ENCODE assay signal across 27 mouse cellular contexts in genomic region chr1:66456580-66456979, GRCm38 (mm10). TPM values are rescaled to one million over a fixed set of nuclear protein-coding genes. Genes with fewer than 3 reads are reported as not detected.
DNase-seq lines count a peak whose midpoint lies in the region; ATAC-seq lines count a peak whose summit lies in the region.
"Had no signal": no experiment of that assay in that cellular context is flagged by ENCODE, and none has a peak within 500 bp of the region (broad histone marks: within the 10 kb centered on the region; RNA-seq: fewer than 3 reads in every experiment).

No protein-coding gene starts in this region.

- H3K9me3 ChIP-seq in midbrain, embryonic 11.5 days (ENCODE audit: control insufficient read depth, low read length), result no peaks in the 10 kb centered on the region
- peaks cover 4% of the 10 kb centered on the region; the same call in 1 of the 2 replicates for H3K9me3 ChIP-seq in midbrain, embryonic 14.5 days (ENCODE audit: control insufficient read depth, low read length)
- H3K9me3 ChIP-seq in embryonic facial prominence, embryonic 11.5 days (replicated peaks; ENCODE audit: control insufficient read depth, low read length), result no peaks in the 10 kb centered on the region
- H3K9me3 ChIP-seq: embryonic facial prominence, embryonic 13.5 days; embryonic facial prominence, embryonic 15.5 days; forebrain, embryonic 10.5 days; forebrain, embryonic 13.5 days; forebrain, embryonic 15.5 days; G1E had no signal

- no peak overlapping the region for H3K27ac ChIP-seq in midbrain, embryonic 11.5 days (ENCODE audit: low read depth, low read length)
- no peak overlapping the region for H3K27ac ChIP-seq in midbrain, embryonic 14.5 days (replicated peaks; ENCODE audit: low read depth, low read length)
- no peak overlapping the region for H3K27ac ChIP-seq in embryonic facial prominence, embryonic 11.5 days (replicated peaks; ENCODE audit: low read depth, low read length)
- H3K27ac ChIP-seq: embryonic facial prominence, embryonic 13.5 days; embryonic facial prominence, embryonic 15.5 days; forebrain, embryonic 10.5 days; forebrain, embryonic 13.5 days; forebrain, embryonic 15.5 days had no signal

- H3K27me3 ChIP-seq in midbrain, embryonic 11.5 days (ENCODE audit: control insufficient read depth, insufficient read depth, low read length), result no peaks in the 10 kb centered on the region
- no peaks in the 10 kb centered on the region for H3K27me3 ChIP-seq in midbrain, embryonic 14.5 days (ENCODE audit: control insufficient read depth, insufficient read depth, low read length)
- H3K27me3 ChIP-seq in embryonic facial prominence, embryonic 11.5 days (ENCODE audit: control insufficient read depth, insufficient read depth, low read length), result no peaks in the 10 kb centered on the region
- H3K27me3 ChIP-seq: CH12.LX; embryonic facial prominence, embryonic 13.5 days; embryonic facial prominence, embryonic 15.5 days; forebrain, embryonic 13.5 days; forebrain, embryonic 15.5 days; Patski had no signal

- no peaks in the 10 kb centered on the region for H3K36me3 ChIP-seq in midbrain, embryonic 11.5 days (ENCODE audit: control insufficient read depth, insufficient read depth, low read length)
- H3K36me3 ChIP-seq in midbrain, embryonic 14.5 days (ENCODE audit: control insufficient read depth, insufficient read depth, low read length), result no peaks in the 10 kb centered on the region
- H3K36me3 ChIP-seq in embryonic facial prominence, embryonic 11.5 days (replicated peaks; ENCODE audit: control insufficient read depth, insufficient read depth, low read depth, low read length), result no peaks in the 10 kb centered on the region
- H3K36me3 ChIP-seq: embryonic facial prominence, embryonic 13.5 days; embryonic facial prominence, embryonic 15.5 days; forebrain, embryonic 10.5 days; forebrain, embryonic 15.5 days; G1E had no signal

- peak; percentile 12 for DNase-seq in embryo, embryonic 10.5 days (ENCODE audit: low spot score)
- no peak for DNase-seq in embryo, embryonic 9.5 days (ENCODE audit: extremely low spot score)
- no peak for DNase-seq in midbrain, embryonic 11.5 days (ENCODE audit: low spot score, missing footprints)
- no peak for DNase-seq in midbrain, embryonic 14.5 days
- peak; percentile 4 for DNase-seq in embryonic facial prominence, embryonic 11.5 days (ENCODE audit: low spot score)
- DNase-seq in spleen, postnatal 14 days (ENCODE audit: low spot score in 2 of 2), result no peak
- DNase-seq: adrenal gland, adult 8-10 months; adrenal gland, postnatal 14 days; adrenal gland, postnatal 36 days; B cell, adult 2 months; cerebellum, adult 11 months; cerebellum, adult 18-20 months; cerebellum, adult 8-10 months; cerebellum, adult 9-11 months; cerebellum, postnatal 14 days; cerebellum, postnatal 36 days had no signal

- no peak overlapping the region for H3K4me3 ChIP-seq in midbrain, embryonic 11.5 days (ENCODE audit: low read depth, low read length)
- no peak overlapping the region for H3K4me3 ChIP-seq in midbrain, embryonic 14.5 days (replicated peaks; ENCODE audit: low read depth, low read length)
- no peak overlapping the region for H3K4me3 ChIP-seq in embryonic facial prominence, embryonic 11.5 days (ENCODE audit: low read depth, low read length)
- H3K4me3 ChIP-seq: embryonic facial prominence, embryonic 13.5 days; embryonic facial prominence, embryonic 15.5 days; erythroblast, embryonic 14.5 days; forebrain, embryonic 10.5 days; forebrain, embryonic 13.5 days; forebrain, embryonic 15.5 days had no signal

- WGBS in midbrain, embryonic 11.5 days, result 12% methylated on average over 2 of the region's 2 CpGs
- WGBS in midbrain, embryonic 14.5 days, result 5% methylated on average over 2 of the region's 2 CpGs
- 17% methylated on average over 2 of the region's 2 CpGs for WGBS in embryonic facial prominence, embryonic 11.5 days

- H3K4me2 ChIP-seq in midbrain, embryonic 11.5 days, result no peak overlapping the region
- no peak overlapping the region for H3K4me2 ChIP-seq in midbrain, embryonic 14.5 days (ENCODE audit: low read length)
- H3K4me2 ChIP-seq in embryonic facial prominence, embryonic 11.5 days (ENCODE audit: low read depth, low read length), result no peak overlapping the region
- H3K4me2 ChIP-seq: embryonic facial prominence, embryonic 13.5 days; embryonic facial prominence, embryonic 15.5 days; forebrain, embryonic 13.5 days; forebrain, embryonic 15.5 days had no signal

- H3K4me1 ChIP-seq in midbrain, embryonic 11.5 days (ENCODE audit: control insufficient read depth, insufficient read depth, low read length), result no peaks in the 10 kb centered on the region
- H3K4me1 ChIP-seq in midbrain, embryonic 14.5 days (ENCODE audit: control insufficient read depth, insufficient read depth, low read length), result no peaks in the 10 kb centered on the region
- H3K4me1 ChIP-seq in embryonic facial prominence, embryonic 11.5 days (ENCODE audit: control insufficient read depth, insufficient read depth, low read length), result no peaks in the 10 kb centered on the region
- H3K4me1 ChIP-seq: embryonic facial prominence, embryonic 13.5 days; embryonic facial prominence, embryonic 15.5 days; forebrain, embryonic 13.5 days; forebrain, embryonic 15.5 days had no signal

- peak; percentile 61 for ATAC-seq in midbrain, embryonic 11.5 days (ENCODE audit: low FRiP score)
- ATAC-seq in midbrain, embryonic 14.5 days (ENCODE audit: low FRiP score, low TSS enrichment), result no peak
- no peak for ATAC-seq in embryonic facial prominence, embryonic 11.5 days (replicated peaks; ENCODE audit: insufficient number of reproducible peaks, low FRiP score, low TSS enrichment, low read depth)
- ATAC-seq: activated CD4-positive, CD25-positive, alpha-beta regulatory T cell, adult 4 months; CD4-positive, CD25-positive, alpha-beta regulatory T cell, adult 4 months; forebrain, embryonic 13.5 days; forebrain, embryonic 15.5 days; Patski had no signal

- H3K9ac ChIP-seq in midbrain, embryonic 11.5 days (ENCODE audit: low read length), result no peak overlapping the region
- H3K9ac ChIP-seq in midbrain, embryonic 14.5 days (replicated peaks; ENCODE audit: low read length), result no peak overlapping the region
- H3K9ac ChIP-seq in embryonic facial prominence, embryonic 11.5 days (replicated peaks; ENCODE audit: low read length), result no peak overlapping the region
- H3K9ac ChIP-seq: embryonic facial prominence, embryonic 13.5 days; embryonic facial prominence, embryonic 15.5 days; forebrain, embryonic 13.5 days; forebrain, embryonic 15.5 days had no signal

RNA-seq across cellular contexts. Expression of gene Unc80, which starts 11.6 kb away (rescaled TPM):
- 0.33 and 0.50 TPM in 2 replicates for polyA plus RNA-seq in midbrain, embryonic 11.5 days (2014; fragmentation: Nextera tagmentation; extraction: Ambion mirVana)
- 6.3 and 7.6 TPM in 2 replicates for polyA plus RNA-seq in midbrain, embryonic 14.5 days (2014; fragmentation: Nextera tagmentation; extraction: Ambion mirVana)
- polyA plus RNA-seq in embryonic facial prominence, embryonic 11.5 days (2014; fragmentation: Nextera tagmentation; extraction: Ambion mirVana), result 0.28 and 0.31 TPM in 2 replicates
- polyA plus RNA-seq: CD4-positive, CD25-positive, alpha-beta regulatory T cell, adult 4 months; erythroblast, embryonic 14.5 days; Patski had no signal

Comparison
In these comparisons a context has a peak if more than half of its experiments do, and no peak if none do; other contexts are left out.
1. DNase-seq: peak in embryo, embryonic 10.5 days (single experiment) and embryonic facial prominence, embryonic 11.5 days (single experiment); none in embryo, embryonic 9.5 days (single experiment), midbrain, embryonic 11.5 days (single experiment), midbrain, embryonic 14.5 days (single experiment) and spleen, postnatal 14 days (0 of 2).